Mouse (Mus musculus): ENCODE measurements at regions not wholly inside any gene's neighbourhood (a gene's known extent, or its start where the extent isn't known, plus 50 kb on each side); places are given as distances from the start of the nearest gene placed in this dataset.
A peak's percentile ranks its signal among the peaks of the same experiment; 100 is the strongest.

GRCm38 (mm10) chr10:95124476-95124875, 179.8 kb upstream of the Plxnc1 start:
- DNase-seq (ENCODE audit: low read depth, low spot score), result no peak

DNA sequence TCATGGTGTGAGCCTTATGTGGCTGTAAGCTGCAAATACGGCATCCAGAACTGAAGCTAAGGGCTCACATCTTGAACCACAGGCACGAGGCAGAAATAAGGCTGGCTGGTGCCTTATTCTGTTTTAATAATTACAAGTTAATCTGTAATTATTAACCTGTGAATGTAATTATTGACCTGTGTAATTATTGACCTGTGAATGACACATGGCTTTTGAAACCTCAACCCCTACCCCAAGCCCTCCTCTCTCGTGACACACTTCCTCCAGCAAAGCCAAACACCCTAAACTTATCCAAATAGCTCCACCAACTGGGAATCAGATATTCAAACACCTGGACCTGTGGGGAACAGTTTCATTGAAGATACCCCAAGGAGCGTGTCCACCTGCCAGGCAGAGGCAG, 175.4 kb upstream of the Plxnc1 start:
- no peak for DNase-seq (ENCODE audit: low read depth, low spot score)

DNA sequence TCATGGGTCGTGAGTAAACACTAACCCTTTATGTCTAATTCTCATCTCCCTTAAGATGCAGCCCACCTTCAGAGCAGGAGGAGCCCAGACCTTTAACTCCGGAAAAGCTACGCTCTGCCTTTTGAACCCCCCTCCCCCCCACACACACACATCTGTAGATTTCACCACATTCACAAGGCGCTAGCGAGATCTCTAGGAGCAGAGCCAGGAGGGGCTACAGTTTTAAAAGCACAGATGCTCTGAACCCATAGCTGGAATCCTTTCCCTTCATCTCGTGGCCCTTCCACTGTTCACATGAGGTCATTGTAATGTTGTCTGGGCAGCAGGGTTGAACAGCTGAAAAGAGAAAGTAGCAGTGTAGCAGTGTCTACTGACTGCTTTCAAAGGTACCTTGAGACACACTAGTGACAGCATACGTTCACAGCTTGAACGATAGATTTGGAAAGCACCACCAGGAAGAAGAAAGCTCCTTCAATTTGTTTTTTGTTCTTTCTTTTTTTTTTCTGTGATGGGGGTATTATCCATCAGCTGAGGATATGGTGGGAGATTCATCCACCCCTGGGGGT, 174.2 kb upstream of the Plxnc1 start:
- no peak for DNase-seq (ENCODE audit: low read depth, low spot score)

GRCm38 (mm10) chr10:95117731-95118212, 173.1 kb upstream of the Plxnc1 start:
- DNase-seq (ENCODE audit: low read depth, low spot score), result no peak

GRCm38 (mm10) chr10:95117041-95117730, 172.6 kb upstream of the Plxnc1 start:
- no peak for DNase-seq (ENCODE audit: low read depth, low spot score)

DNA sequence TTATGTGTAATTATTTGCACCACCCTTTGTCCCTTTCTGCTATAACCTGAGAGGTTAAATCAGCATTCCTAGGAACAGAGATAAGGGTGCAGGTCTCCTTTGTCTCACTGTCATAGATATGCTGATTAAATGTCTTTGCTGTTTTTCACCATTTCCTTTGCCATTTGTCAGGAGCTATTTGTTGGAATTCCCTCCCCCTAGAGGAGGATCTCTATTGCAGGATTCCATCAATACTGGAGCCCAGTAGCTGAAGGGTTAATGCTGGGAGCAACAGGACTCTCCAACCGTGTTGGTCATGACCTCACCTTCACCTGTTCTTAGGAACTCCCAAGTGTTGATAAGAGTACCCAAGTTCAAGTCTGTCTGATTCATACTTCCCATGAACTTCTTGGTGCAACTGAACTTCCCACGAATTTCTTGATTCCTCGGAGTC, 172.0 kb upstream of the Plxnc1 start:
- no peak for DNase-seq (ENCODE audit: low read depth, low spot score)

DNA sequence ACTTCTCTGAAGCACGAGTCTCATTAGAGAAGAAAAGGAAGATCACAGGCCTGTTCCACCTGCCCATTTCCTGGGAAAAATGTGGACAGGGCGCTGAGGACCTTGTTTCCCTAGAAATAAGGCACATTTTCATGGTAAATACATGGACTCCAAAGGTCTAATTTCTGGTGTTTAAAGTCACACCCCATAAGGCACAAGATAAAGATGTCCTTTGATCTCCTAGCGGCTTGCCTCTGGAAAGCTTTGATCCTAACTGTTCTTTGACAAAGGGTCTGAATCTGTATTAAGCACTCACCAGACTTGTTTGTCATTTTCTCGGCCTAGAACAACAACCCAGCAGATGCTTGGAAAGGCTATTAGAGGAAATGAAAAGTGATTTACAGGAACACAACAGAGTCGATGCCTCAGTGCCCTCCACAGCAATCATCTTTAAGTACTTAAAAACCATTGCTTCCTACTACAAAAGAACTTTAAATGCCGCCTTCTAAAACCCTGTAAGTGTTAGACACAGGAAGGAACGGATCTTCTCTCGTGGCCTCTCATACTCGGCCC, 168.3 kb upstream of the Plxnc1 start:
- no peak for DNase-seq (ENCODE audit: low read depth, low spot score)

DNA sequence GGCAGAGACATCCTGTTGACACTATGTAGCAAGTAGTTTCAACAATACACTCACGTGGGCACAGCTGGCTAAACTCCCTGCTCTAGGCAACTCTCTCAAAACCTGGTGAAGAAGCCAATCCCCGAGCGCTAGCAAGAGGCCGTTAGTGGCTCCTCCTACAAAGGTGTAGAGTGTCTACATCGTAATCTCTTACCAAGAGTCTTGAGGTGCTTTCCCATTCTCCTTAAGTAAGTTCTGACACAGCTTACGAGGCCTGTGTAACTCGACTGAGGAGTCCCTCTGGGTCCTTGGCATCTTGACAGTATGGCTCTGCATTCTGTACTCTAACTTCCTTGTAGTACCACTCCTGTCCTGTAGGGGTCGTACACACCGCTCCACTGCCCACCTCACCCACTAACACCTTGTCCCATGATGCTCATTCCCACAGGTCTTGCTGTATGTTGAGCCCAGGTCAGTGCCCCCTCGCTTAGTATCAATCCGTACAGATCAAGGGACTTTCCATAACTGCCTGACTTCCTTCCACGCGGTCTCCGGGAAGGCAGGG, 167.7 kb upstream of the Plxnc1 start:
- DNase-seq (ENCODE audit: low read depth, low spot score), result no peak

- DNase-seq (ENCODE audit: low read depth, low spot score), result no peak
Observed at GRCm38 (mm10) chr10:95110786-95111185, 166.2 kb upstream of the Plxnc1 start.

GRCm38 (mm10) chr10:95109576-95109975, 164.9 kb upstream of the Plxnc1 start:
- DNase-seq (ENCODE audit: low read depth, low spot score), result no peak

- DNase-seq (ENCODE audit: low read depth, low spot score), result no peak
Observed at GRCm38 (mm10) chr10:95107532-95108251, 163.1 kb upstream of the Plxnc1 start.

DNA sequence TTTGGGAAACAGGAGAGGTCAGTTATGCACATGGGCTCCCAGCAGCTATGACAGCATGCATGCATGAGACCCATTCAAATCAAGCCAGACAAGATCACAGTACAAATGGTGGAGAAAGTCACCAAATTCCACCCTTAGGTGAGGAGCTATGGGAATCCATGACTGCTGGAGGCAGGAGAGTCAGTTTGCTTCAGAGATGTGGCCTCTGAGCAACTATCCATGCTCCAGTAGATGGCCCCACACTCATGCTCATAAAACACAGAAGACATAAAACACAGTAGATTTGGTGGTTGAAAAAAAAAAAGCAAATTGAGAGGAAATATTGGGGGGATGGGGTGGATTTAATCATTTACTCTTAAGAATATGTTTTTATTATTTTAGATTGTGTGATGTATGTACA, 159.2 kb upstream of the Plxnc1 start:
- DNase-seq (ENCODE audit: low read depth, low spot score), result no peak

GRCm38 (mm10) chr10:95102981-95103380, 158.3 kb upstream of the Plxnc1 start:
- no peak for DNase-seq (ENCODE audit: low read depth, low spot score)

- no peak for DNase-seq (ENCODE audit: low read depth, low spot score)
Observed at GRCm38 (mm10) chr10:95099906-95100305, 155.3 kb upstream of the Plxnc1 start.

- no peak for DNase-seq (ENCODE audit: low read depth, low spot score)
Observed at GRCm38 (mm10) chr10:95095847-95096246, 151.2 kb upstream of the Plxnc1 start.

- no peak for DNase-seq (ENCODE audit: low read depth, low spot score)
Observed at GRCm38 (mm10) chr10:95094771-95095170, 150.1 kb upstream of the Plxnc1 start.

- DNase-seq (ENCODE audit: low read depth, low spot score), result no peak
Observed at GRCm38 (mm10) chr10:95093266-95093665, 148.6 kb upstream of the Plxnc1 start.

GRCm38 (mm10) chr10:95091086-95091485, 146.5 kb upstream of the Plxnc1 start:
- no peak for DNase-seq (ENCODE audit: low read depth, low spot score)

- DNase-seq (ENCODE audit: low read depth, low spot score), result no peak
Observed at GRCm38 (mm10) chr10:95090641-95091040, 146.0 kb upstream of the Plxnc1 start.

- no peak for DNase-seq (ENCODE audit: low read depth, low spot score)
Observed at GRCm38 (mm10) chr10:95090035-95090434, 145.4 kb upstream of the Plxnc1 start.

DNA sequence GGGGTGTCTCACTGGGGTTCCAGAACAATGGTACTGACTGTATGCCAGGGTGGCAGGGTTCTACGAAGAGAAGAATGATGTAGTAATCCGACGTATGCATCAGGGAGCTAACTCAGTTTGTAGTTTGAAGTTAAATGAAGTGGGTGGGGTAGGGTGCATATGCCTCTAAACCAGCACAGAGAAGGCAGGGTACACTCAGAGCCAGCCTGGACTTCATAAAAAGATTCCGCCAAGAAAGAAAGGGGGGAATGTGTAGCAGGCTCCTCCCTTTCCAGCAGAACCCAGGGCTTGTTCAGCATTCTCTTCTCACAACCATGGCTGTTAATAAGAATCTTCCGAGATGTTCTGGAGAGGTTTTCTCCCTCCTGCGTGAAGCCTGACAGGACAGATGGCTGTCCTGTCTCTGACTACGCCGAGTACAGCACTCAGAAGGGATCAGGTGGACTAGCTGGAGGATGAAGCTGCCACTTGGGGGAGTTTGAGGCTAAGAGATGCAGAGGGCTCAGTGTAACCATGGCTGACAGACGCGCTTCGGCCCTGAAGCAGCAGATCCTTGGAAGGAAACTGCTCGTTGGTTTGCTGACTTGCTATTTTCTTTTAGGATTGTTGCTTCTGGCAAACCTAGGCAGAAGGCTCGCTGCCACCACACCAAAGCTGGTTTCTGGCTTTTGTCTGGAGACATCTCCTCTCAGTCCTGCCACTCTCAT, 143.4 kb upstream of the Plxnc1 start:
- DNase-seq (ENCODE audit: low read depth, low spot score), result peak; percentile 67

- no peak for DNase-seq (ENCODE audit: low read depth, low spot score)
Observed at GRCm38 (mm10) chr10:95086755-95087154, 142.1 kb upstream of the Plxnc1 start.
